Mouse (Mus musculus) erythroblast, adult 5-6 weeks (primary cell): Measurements from ENCODE around the gene Kbtbd3. TPM values are rescaled to one million over a fixed set of nuclear protein-coding genes. Genes with fewer than 3 reads are reported as not detected.
A peak's percentile ranks its signal among the peaks of the same experiment; 100 is the strongest.

Experiments used
- ATAC-seq: replicated peaks from 2 replicates; pipeline ENCODE4 v1.8.0; 2016; ENCODE audit warnings: moderate number of reproducible peaks, mild to moderate bottlenecking, moderate TSS enrichment, inconsistent platforms; ENCODE audit not compliant: poor library complexity, low FRiP score, severe bottlenecking
- total RNA-seq, 2 experiments: library from RNA; stranded (forward) in 1 of 2; stranded (reverse) in 1 of 2; fragments of 150-400 nt in 1 of 2; fragments of 200-764, 138-1000 nt in 1 of 2; gene quantifications; 2 replicates each; pipeline versions ENCODE4 v1.2.3 to v1.2.4; 2015 to 2017; ENCODE audit warnings: low replicate concordance in 2 of 2

Gene Kbtbd3
- total RNA-seq (2015; ENCODE audit: low replicate concordance) (0.42 TPM in 1 of 2 replicates, not detected in the other), total RNA-seq (2017; ENCODE audit: low replicate concordance) (0.09 and 2.5 TPM in 2 replicates)

- ATAC-seq, result peak; percentile 93
These were observed at the start of gene Kbtbd3, which contains the start of gene Aasdhppt for GRCm38 (mm10) chr9:4309351-4310085. Gene Kbtbd3 (plus strand): TSS chr9:4309833. Gene Aasdhppt (minus strand): TSS chr9:4309471.

- ATAC-seq, result no peak
These were observed 49.5 kb upstream of the Kbtbd3 start for GRCm38 (mm10) chr9:4259841-4260745.

GRCm38 (mm10) chr9:4260746-4261090, 48.9 kb upstream of the Kbtbd3 start:
- no peak for ATAC-seq

GRCm38 (mm10) chr9:4266881-4267280, 42.8 kb upstream of the Kbtbd3 start:
- ATAC-seq, result no peak

- ATAC-seq, result no peak
These were observed 25.8 kb upstream of the Kbtbd3 start for GRCm38 (mm10) chr9:4283850-4284249.

GRCm38 (mm10) chr9:4300466-4300865, 9.2 kb upstream of the Kbtbd3 start:
- ATAC-seq, result no peak

- no peak for ATAC-seq
These were observed 4.8 kb upstream of the Kbtbd3 start for GRCm38 (mm10) chr9:4304867-4305266.

GRCm38 (mm10) chr9:4308628-4309350, 844 bp upstream of the Kbtbd3 start:
- peak; percentile 69 for ATAC-seq

GRCm38 (mm10) chr9:4310706-4311105, 1.1 kb downstream of the Kbtbd3 start:
- no peak for ATAC-seq

- no peak for ATAC-seq
These were observed 1.5 kb downstream of the Kbtbd3 start for GRCm38 (mm10) chr9:4311162-4311561.

- no peak for ATAC-seq
These were observed 4.3 kb downstream of the Kbtbd3 start for GRCm38 (mm10) chr9:4313946-4314345.

GRCm38 (mm10) chr9:4315746-4316145, 6.1 kb downstream of the Kbtbd3 start:
- no peak for ATAC-seq

- no peak for ATAC-seq
These were observed 9.5 kb downstream of the Kbtbd3 start for GRCm38 (mm10) chr9:4318939-4319721.

- no peak for ATAC-seq
These were observed 43.5 kb downstream of the Kbtbd3 start for GRCm38 (mm10) chr9:4353163-4353562.

GRCm38 (mm10) chr9:4375828-4376639, 66.4 kb downstream of the Kbtbd3 start, which contains the start of gene Msantd4:
Gene Msantd4 (plus strand): TSS chr9:4376562.
- ATAC-seq, result peak; percentile 99

- ATAC-seq, result no peak
These were observed 67.0 kb downstream of the Kbtbd3 start for GRCm38 (mm10) chr9:4376640-4377120.
